Mouse (Mus musculus): Measurements from ENCODE around the gene Safb.

- TF ChIP-seq POLR2A (IDR thresholded peaks at IDR 0.05; ENCODE audit: low read depth, low read length), result no peak
- no peak for TF ChIP-seq CTCF (conservative IDR thresholded peaks at IDR 0.05; ENCODE audit: insufficient read depth, insufficient read length, low read depth, low read length)
These were observed 48.4 kb upstream of the Safb start for GRCm38 (mm10) chr17:56536192-56536591.

Measured in kidney, adult 2 months (tissue).